Mouse (Mus musculus) heart, postnatal 25 days (tissue): ENCODE data around the gene Lzic. TPM values are rescaled to one million over a fixed set of nuclear protein-coding genes. Genes with fewer than 3 reads are reported as not detected.

Source experiments
- DNase-seq: peaks from one replicate; pipeline ENCODE4 v3.0.0; 2022; ENCODE audit warnings: low spot score
- intact Hi-C: fragments of 180-260 bp; cut with DNase I; formaldehyde crosslinking; loops from one replicate; pipeline ENCODE4 v1.15.1; 2025
- total RNA-seq, 2 experiments: library from RNA; stranded (reverse); gene quantifications; 2 replicates each; pipeline ENCODE4 v1.2.3; 2021

Gene Lzic
- total RNA-seq, 2 experiments from 2014 or later: 55.2 to 64.3 TPM

GRCm38 (mm10) chr4:149469557-149469956, 15.5 kb upstream of the Lzic start:
- intact Hi-C loops: no loop called here
- DNase-seq: no peak

GRCm38 (mm10) chr4:149475096-149475495, 9.9 kb upstream of the Lzic start:
- no peak for DNase-seq
- intact Hi-C loops: no loop called here

- intact Hi-C loops: no loop called here
- no peak for DNase-seq
These were observed 8.0 kb upstream of the Lzic start, which contains the start of gene Tmem274 for GRCm38 (mm10) chr4:149477078-149477477. Tmem274 (plus strand) TSS chr4:149477378.

GRCm38 (mm10) chr4:149484566-149484965, 463 bp upstream of the Lzic start:
- DNase-seq: no peak
- intact Hi-C loops: loop anchor here (2.0 kb wide), 2 partner anchors 22 to 58 kb away; no protein-coding TSS in a partner anchor

- intact Hi-C loops: loop anchor here (2.0 kb wide), 2 partner anchors 23 to 57 kb away; no protein-coding TSS in a partner anchor
- DNase-seq: no peak
These were observed 787 bp downstream of the Lzic start for GRCm38 (mm10) chr4:149485825-149486206.

- intact Hi-C loops: no loop called here
- no peak for DNase-seq
These were observed 2.7 kb downstream of the Lzic start for GRCm38 (mm10) chr4:149487729-149488128.

GRCm38 (mm10) chr4:149489415-149490240, 4.6 kb downstream of the Lzic start:
- intact Hi-C loops: no loop called here
- DNase-seq: peak; percentile 19

- DNase-seq: no peak
- intact Hi-C loops: no loop called here
These were observed 6.1 kb downstream of the Lzic start for GRCm38 (mm10) chr4:149491151-149491550.

- DNase-seq: no peak
- intact Hi-C loops: no loop called here
These were observed 11.6 kb downstream of the Lzic start for GRCm38 (mm10) chr4:149496612-149497011.

- intact Hi-C loops: no loop called here
These were observed 13.9 kb downstream of the Lzic start for GRCm38 (mm10) chr4:149498901-149499300.

GRCm38 (mm10) chr4:149499790-149500189, 14.8 kb downstream of the Lzic start:
- DNase-seq: no peak
- intact Hi-C loops: no loop called here

More at GRCm38 (mm10) chr4:149498901-149499300, 13.9 kb downstream of the Lzic start:
- no peak for DNase-seq

GRCm38 (mm10) chr4:149504363-149504762, 19.3 kb downstream of the Lzic start:
- intact Hi-C loops: no loop called here
- DNase-seq: no peak

- intact Hi-C loops: no loop called here
- no peak for DNase-seq
These were observed 19.8 kb downstream of the Lzic start for GRCm38 (mm10) chr4:149504858-149505257.

- DNase-seq: no peak
- intact Hi-C loops: no loop called here
These were observed 20.4 kb downstream of the Lzic start for GRCm38 (mm10) chr4:149505261-149505967.

- intact Hi-C loops: no loop called here
- DNase-seq: no peak
These were observed 21.9 kb downstream of the Lzic start for GRCm38 (mm10) chr4:149506904-149507303.

GRCm38 (mm10) chr4:149511221-149511646, 26.2 kb downstream of the Lzic start:
- no peak for DNase-seq
- intact Hi-C loops: no loop called here

- DNase-seq: no peak
- intact Hi-C loops: no loop called here
These were observed 27.0 kb downstream of the Lzic start for GRCm38 (mm10) chr4:149512072-149512471.

- DNase-seq: no peak
- intact Hi-C loops: no loop called here
These were observed 30.7 kb downstream of the Lzic start for GRCm38 (mm10) chr4:149515706-149516105.

GRCm38 (mm10) chr4:149517868-149518340, 32.9 kb downstream of the Lzic start, which contains the start of gene Ctnnbip1:
Ctnnbip1 (plus strand) TSS chr4:149518236.
- DNase-seq: peak; percentile 96
- intact Hi-C loops: no loop called here

GRCm38 (mm10) chr4:149518351-149519220, 33.6 kb downstream of the Lzic start:
- intact Hi-C loops: no loop called here
- no peak for DNase-seq
